Mouse (Mus musculus) embryonic facial prominence, embryonic 14.5 days (tissue): ENCODE data around the gene Irak2. TPM values are rescaled to one million over a fixed set of nuclear protein-coding genes. Genes with fewer than 3 reads are reported as not detected.
A peak's percentile ranks its signal among the peaks of the same experiment; 100 is the strongest.

Experiments used
- ATAC-seq: fragments of 200-750 bp; cut with Nextera tagmentation; 2 replicates; pipeline ENCODE4 v1.8.0; 2017; ENCODE audit warnings: low read depth, moderate number of reproducible peaks, moderate TSS enrichment
- DNase-seq: peaks from one replicate; pipeline ENCODE4 v3.0.0-alpha.2; 2015; ENCODE audit warnings: low spot score
- H3K27ac ChIP-seq: fragments of 300-500 bp; sonication (generic); replicated peaks from 2 replicates; pipeline ENCODE4 v1.5.1; 2014; ENCODE audit warnings: low read depth, mild to moderate bottlenecking, low read length, moderate library complexity
- H3K27me3 ChIP-seq: fragments of 300-500 bp; sonication (generic); replicated peaks from 2 replicates; pipeline ENCODE4 v1.6.1; 2014; ENCODE audit warnings: low read length; ENCODE audit not compliant: control insufficient read depth, insufficient read depth
- H3K36me3 ChIP-seq: fragments of 300-500 bp; sonication (generic); 2 replicates; pipeline ENCODE4 v1.6.1; 2014; ENCODE audit warnings: low read length, mixed read lengths; ENCODE audit not compliant: control insufficient read depth, insufficient read depth
- H3K4me1 ChIP-seq: fragments of 300-500 bp; sonication (generic); 2 replicates; pipeline ENCODE4 v1.6.1; 2014; ENCODE audit warnings: antibody characterized with exemption, low read length; ENCODE audit not compliant: control insufficient read depth, insufficient read depth
- H3K4me2 ChIP-seq: fragments of 300-500 bp; sonication (generic); 2 replicates; pipeline ENCODE4 v1.6.1; 2014; ENCODE audit warnings: low read depth, mild to moderate bottlenecking, low read length, moderate library complexity, mixed read lengths
- H3K4me3 ChIP-seq: fragments of 300-500 bp; sonication (generic); 2 replicates; pipeline ENCODE4 v1.5.1; 2014; ENCODE audit warnings: low read depth, mild to moderate bottlenecking, low read length
- H3K9ac ChIP-seq: fragments of 300-500 bp; sonication (generic); 2 replicates; pipeline ENCODE4 v1.6.1; 2014; ENCODE audit warnings: low read depth, mild to moderate bottlenecking, low read length, moderate library complexity, mixed read lengths
- H3K9me3 ChIP-seq: fragments of 300-500 bp; sonication (generic); 2 replicates; pipeline ENCODE4 v1.6.1; 2016; ENCODE audit warnings: low read length; ENCODE audit not compliant: control insufficient read depth
- WGBS: fragments of 180-500 bp; shearing (Covaris S2); extraction: QIAGEN DNeasy Blood & Tissue Kit; methylation state at CpG from one replicate; pipeline ENCODE4 v1.1.7; 2014; 5-methylcytosine and 5-hydroxymethylcytosine counted together
- polyA plus RNA-seq: library from polyadenylated mRNA; unstranded; fragments of >200 nt; fragmentation: Nextera tagmentation; extraction: Ambion mirVana; gene quantifications from 2 replicates; pipeline ENCODE4 v1.2.1, GENCODE M21; 2014

Gene Irak2
- polyA plus RNA-seq, 1 experiment from 2014 or later = 2.2 TPM

DNA sequence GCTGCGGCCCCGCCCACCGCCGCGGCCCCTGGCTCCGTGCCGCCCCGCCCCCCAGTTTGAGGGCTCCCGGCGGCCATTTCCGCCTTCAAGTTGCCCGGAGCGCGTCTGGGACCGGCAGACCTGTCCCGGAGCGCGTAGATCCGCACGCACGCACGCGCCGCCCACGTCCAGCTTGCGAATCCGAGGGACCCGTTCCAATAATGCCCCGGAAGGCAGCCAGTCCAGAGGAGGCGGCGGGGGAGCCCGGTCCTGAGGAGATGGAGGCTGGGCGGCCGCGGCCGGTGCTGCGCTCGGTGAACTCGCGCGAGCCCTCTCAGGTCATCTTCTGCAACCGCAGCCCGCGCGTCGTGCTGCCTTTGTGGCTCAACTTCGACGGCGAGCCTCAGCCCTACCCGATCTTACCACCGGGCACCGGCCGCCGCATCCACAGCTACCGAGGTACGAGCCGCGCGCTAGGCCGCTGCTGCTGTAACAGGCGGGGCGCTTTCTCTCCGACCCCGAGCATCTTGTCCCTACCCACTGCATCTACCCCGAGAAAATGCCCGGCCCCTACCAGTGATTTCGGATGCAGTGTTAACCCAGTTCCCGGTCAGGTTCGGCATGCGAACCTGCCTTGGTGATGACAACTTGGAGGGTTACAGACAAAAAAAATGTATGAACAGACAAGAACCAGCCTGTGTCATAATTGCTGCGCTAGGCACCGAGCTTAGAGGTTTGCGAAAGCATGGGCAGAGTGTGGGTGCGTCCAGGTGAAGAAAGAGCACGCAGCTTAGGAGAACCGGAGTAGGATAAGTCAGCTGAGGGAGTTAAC is 14.1 kb upstream of the Irak2 start, which contains the start of gene Vhl:
Vhl (plus strand) TSS at position 19 of the 811 bp plus-strand sequence.
- Histone ChIP-seq H3K36me3 (peaks cover 14% of the 10 kb centered on the region), H3K9ac (peak within 1 kb of the TSS; percentile 88), H3K4me2 (peak within 1 kb of the TSS; percentile 72), H3K4me1 (0 out of 2 replicates have a peak, but pooled peaks cover 8% of the 10 kb centered on the region), H3K27ac (peak within 1 kb of the TSS; percentile 90), H3K9me3 (no peaks in the 10 kb centered on the region), H3K27me3 (no peaks in the 10 kb centered on the region), H3K4me3 (peak within 1 kb of the TSS; percentile 78)
- WGBS = under 1% methylated on average over 30 of the region's 76 CpGs
- peak; percentile 86 for ATAC-seq
- peak; percentile 91 for DNase-seq

DNA sequence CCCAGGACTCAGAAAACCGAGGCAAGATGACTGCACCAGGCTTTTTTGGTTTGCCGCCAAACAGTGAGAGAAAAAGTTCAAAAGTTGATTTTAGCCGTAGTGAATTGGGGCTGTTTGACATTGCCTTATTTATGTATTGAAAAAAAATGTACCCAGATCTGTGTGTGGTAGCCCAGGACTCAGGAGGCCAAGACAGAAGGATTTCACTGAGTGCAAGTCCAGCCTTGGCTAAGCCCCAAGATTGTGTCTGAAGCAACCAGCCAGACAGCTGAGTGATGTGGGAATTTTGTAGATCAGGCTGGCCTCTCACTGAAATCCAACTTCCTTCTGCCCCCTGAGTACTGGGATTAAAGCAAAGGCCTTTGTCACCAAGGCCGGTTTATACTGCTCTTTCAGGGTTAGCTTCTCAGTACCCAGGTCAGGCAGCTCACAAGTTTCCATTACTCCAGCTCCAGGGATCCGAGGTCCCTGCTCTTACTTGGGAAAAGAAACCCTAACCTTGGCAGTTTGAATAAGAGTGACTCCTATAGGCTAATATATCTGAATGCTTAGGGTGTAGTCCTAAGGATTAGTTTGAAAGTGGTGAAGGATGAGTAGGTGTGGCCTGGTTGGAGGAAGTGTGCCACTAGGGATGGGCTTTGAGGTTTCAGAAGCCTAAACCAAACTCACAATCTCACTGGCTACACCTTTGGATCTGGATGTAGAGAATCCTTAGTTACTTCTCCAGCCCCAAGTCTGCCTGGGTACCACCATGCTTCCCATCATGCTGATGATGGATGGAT is 13.1 kb upstream of the Irak2 start:
- Histone ChIP-seq H3K4me2 (peak overlapping the region; percentile 72), H3K4me1 (0 out of 2 replicates have a peak, but pooled peaks cover 8% of the 10 kb centered on the region), H3K4me3 (peak overlapping the region; percentile 78), H3K9ac (peak overlapping the region; percentile 88), H3K36me3 (peaks cover 24% of the 10 kb centered on the region), H3K9me3 (no peaks in the 10 kb centered on the region), H3K27me3 (no peaks in the 10 kb centered on the region), H3K27ac (no peak overlapping the region)
- ATAC-seq (no peak), DNase-seq (peak; percentile 8)
- WGBS = 33% methylated on average over 5 of the region's 5 CpGs

DNA sequence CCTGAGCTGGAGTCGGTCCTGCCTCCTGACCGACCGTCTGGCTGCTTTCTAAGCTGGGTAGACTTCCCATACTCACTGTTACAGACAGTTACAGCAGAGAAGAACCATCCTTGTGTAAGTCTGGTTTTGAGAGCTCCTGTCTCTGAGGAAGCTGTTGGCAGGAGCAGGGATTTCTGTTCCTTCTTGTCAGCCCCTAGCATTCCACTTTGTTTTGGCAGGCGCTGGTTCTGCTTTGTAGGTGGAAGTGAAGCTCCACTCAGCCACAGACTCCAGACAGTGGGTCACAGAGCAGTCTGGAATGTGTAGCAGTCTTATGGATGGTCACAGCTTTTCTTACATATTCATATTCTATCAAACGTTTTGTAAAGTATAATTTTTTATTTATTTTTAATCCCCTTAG is 7.9 kb upstream of the Irak2 start:
- ATAC-seq = no peak
- Histone ChIP-seq H3K9me3 (no peaks in the 10 kb centered on the region), H3K9ac (no peak overlapping the region), H3K36me3 (peaks cover 58% of the 10 kb centered on the region), H3K27ac (no peak overlapping the region), H3K4me2 (no peak overlapping the region), H3K4me1 (0 out of 2 replicates have a peak, but pooled peaks cover 3% of the 10 kb centered on the region), H3K4me3 (no peak overlapping the region), H3K27me3 (no peaks in the 10 kb centered on the region)
- no peak for DNase-seq
- WGBS = 82% methylated on average over 5 of the region's 5 CpGs

DNA sequence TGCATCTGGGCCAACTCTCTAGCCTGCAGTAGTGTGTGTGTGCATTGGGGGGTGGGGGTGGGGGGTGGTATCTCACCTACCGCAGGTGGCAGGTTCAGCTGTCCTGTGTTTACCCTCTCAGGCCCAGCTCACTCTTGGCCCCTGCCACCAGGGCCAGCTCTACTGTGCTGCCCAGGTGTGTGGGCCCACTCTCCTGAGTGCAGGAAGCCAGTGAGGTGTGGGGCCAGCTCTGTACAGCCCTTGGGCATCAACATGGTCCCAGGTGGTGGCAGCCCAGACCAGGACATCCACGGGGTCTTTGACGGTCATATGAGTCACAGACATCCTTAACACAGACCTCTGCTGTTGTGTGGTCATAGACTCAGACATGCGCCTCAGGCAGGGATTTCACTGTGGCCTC is 5.4 kb upstream of the Irak2 start:
- no peaks in the 10 kb centered on the region for H3K27me3 ChIP-seq
- no peak overlapping the region for H3K27ac ChIP-seq
- no peak overlapping the region for H3K9ac ChIP-seq
- no peaks in the 10 kb centered on the region for H3K9me3 ChIP-seq
- H3K4me3 ChIP-seq = no peak overlapping the region
- no peaks in the 10 kb centered on the region for H3K4me1 ChIP-seq
- no peak for DNase-seq
- no peak for ATAC-seq
- H3K36me3 ChIP-seq = peaks cover 54% of the 10 kb centered on the region
- 92% methylated on average over 4 of the region's 4 CpGs for WGBS
- H3K4me2 ChIP-seq = no peak overlapping the region

DNA sequence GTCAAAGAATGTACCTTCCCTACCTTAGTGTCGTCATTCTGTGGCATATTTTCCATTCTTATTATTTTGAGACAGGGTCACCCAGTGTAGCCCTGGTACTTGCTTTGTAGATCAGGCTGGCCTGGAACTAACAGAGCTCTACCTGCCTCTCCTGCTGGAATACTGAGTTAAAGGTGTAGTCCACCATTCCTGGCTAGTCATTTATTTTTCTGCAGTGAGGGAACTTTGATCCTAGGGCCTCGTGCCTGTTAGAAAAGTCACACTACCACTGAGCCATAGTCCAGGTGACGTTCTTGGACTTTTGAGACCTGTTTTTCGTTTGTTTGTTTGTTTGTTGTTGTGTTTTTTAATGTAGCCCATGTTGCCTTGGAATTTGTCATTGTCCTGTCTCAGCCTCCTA is 934 bp downstream of the Irak2 start:
- Histone ChIP-seq H3K9me3 (no peaks in the 10 kb centered on the region), H3K4me3 (no peak overlapping the region), H3K4me1 (no peaks in the 10 kb centered on the region), H3K27ac (no peak overlapping the region), H3K36me3 (no peaks in the 10 kb centered on the region), H3K27me3 (no peaks in the 10 kb centered on the region), H3K9ac (no peak overlapping the region), H3K4me2 (no peak overlapping the region)
- 77% methylated on average over 4 of the region's 4 CpGs for WGBS
- ATAC-seq = no peak
- no peak for DNase-seq

DNA sequence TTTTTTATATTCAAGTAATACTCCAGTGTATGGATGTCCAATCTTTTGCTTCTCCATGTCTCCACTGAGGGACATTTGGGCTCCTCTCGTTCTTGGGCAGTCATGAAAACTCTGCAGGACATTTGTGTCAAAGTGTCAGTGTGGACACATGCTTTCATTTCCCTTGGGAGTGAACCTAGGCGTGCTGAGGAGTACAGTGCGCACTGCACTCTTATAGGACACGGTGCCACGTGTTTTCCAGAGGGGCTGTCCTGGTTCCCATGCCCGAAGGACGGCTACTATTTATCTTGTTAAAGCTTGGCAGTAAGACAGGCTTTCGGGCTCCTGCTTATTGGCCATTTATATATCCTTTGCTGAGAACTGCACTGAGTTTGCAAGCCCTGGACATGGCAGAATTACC is 4.3 kb downstream of the Irak2 start:
- DNase-seq = no peak
- no peak overlapping the region for H3K4me3 ChIP-seq
- H3K27me3 ChIP-seq = no peaks in the 10 kb centered on the region
- H3K4me2 ChIP-seq = no peak overlapping the region
- no peaks in the 10 kb centered on the region for H3K4me1 ChIP-seq
- no peak for ATAC-seq
- H3K36me3 ChIP-seq = no peaks in the 10 kb centered on the region
- no peak overlapping the region for H3K27ac ChIP-seq
- no peaks in the 10 kb centered on the region for H3K9me3 ChIP-seq
- H3K9ac ChIP-seq = no peak overlapping the region
- 82% methylated on average over 8 of the region's 8 CpGs for WGBS

DNA sequence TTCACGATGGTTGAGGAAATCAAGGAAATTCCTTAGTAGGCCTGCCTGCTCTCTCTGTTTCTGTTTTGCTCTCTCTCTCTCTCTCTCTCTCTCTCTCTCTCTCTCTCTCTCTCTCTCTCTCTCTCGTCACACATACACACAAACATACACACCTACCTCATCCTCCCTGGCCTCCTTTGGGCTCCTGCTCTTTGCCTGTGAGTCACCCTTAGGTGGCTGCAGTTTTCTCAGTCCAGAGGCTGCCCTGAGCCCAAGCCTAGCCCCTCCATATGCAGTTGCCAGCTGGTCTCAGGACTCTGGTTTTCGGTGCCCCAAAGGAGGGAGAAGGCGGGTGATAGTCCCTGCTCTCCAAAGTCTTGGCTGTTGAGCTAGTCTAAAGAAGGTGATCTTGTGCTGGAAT is 4.8 kb downstream of the Irak2 start:
- H3K4me2 ChIP-seq = no peak overlapping the region

DNA sequence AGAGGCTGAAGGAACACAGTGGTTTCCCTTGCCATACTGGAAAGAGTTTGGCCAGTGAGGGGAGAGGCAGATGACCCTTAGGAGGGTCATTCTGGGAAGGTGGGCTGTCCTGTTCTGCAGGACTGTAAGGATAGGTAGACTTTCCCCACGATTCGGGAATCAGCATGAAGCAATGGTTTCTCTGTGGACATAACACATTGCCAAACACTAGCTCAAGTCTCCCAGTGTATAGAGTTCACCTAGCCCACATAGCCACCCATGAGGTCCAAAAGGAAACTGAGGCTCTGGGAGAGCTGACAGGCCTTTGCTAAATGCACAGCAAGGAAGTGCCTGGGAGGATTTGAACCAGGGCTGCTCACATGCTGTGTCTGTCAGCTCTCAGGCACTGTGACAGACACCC is 5.7 kb downstream of the Irak2 start:
- 95% methylated on average over 2 of the region's 2 CpGs for WGBS
- no peaks in the 10 kb centered on the region for H3K36me3 ChIP-seq
- no peak overlapping the region for H3K4me3 ChIP-seq
- no peaks in the 10 kb centered on the region for H3K27me3 ChIP-seq
- DNase-seq (no peak), ATAC-seq (no peak)
- no peaks in the 10 kb centered on the region for H3K9me3 ChIP-seq
- no peak overlapping the region for H3K9ac ChIP-seq
- H3K4me1 ChIP-seq = no peaks in the 10 kb centered on the region
- no peak overlapping the region for H3K4me2 ChIP-seq
- H3K27ac ChIP-seq = no peak overlapping the region

More for the DNA sequence above, 4.8 kb downstream of the Irak2 start:
- ATAC-seq = no peak
- Histone ChIP-seq H3K9ac (no peak overlapping the region), H3K36me3 (no peaks in the 10 kb centered on the region), H3K9me3 (no peaks in the 10 kb centered on the region), H3K27me3 (no peaks in the 10 kb centered on the region), H3K27ac (no peak overlapping the region), H3K4me3 (no peak overlapping the region), H3K4me1 (no peaks in the 10 kb centered on the region)
- 85% methylated on average over 4 of the region's 4 CpGs for WGBS
- no peak for DNase-seq
